Mouse (Mus musculus) testis, adult 2 months (tissue): ENCODE results near the gene Ahdc1.

Experiments used
- CTCF ChIP-seq: fragments of 200-500 bp; IDR thresholded peaks from 2 replicates; pipeline ENCODE4 v1.5.1; 2012; ENCODE audit warnings: low read depth, mild to moderate bottlenecking, inconsistent platforms, low read length, moderate library complexity; ENCODE audit not compliant: control insufficient read depth, insufficient read depth, insufficient replicate concordance
- POLR2A ChIP-seq: fragments of 200-500 bp; IDR thresholded peaks from 2 replicates; pipeline ENCODE4 v1.6.1; 2012; ENCODE audit warnings: low read depth, mild to moderate bottlenecking, inconsistent platforms, low read length, moderate library complexity; ENCODE audit not compliant: control insufficient read depth

- TF ChIP-seq CTCF: no peak
- no peak for TF ChIP-seq POLR2A
Observed at GRCm38 (mm10) chr4:133052029-133052745, 41.1 kb downstream of the Ahdc1 start.
